Mouse (Mus musculus) left cerebral cortex, postnatal 4 days (tissue): ENCODE data around the gene Tm9sf1. TPM values are rescaled to one million over a fixed set of nuclear protein-coding genes. Genes with fewer than 3 reads are reported as not detected.
A peak's percentile ranks its signal among the peaks of the same experiment; 100 is the strongest.

ENCODE experiments used
- DNase-seq: peaks from one replicate; pipeline ENCODE4 v3.0.0-alpha.2; 2022
- intact Hi-C: fragments of 180-260 bp; cut with DNase I; formaldehyde crosslinking; loops from one replicate; pipeline ENCODE4 v1.15.1; 2025
- total RNA-seq, 2 experiments: library from RNA; stranded (reverse); gene quantifications; 2 replicates each; pipeline ENCODE4 v1.2.3; 2021

The Tm9sf1 gene
- total RNA-seq, 2 experiments from 2014 or later, result 35.3 to 41.1 TPM

- DNase-seq, result no peak
- intact Hi-C loops, result no loop called here
Measured at GRCm38 (mm10) chr14:55592226-55592625, 51.4 kb downstream of the Tm9sf1 start.

GRCm38 (mm10) chr14:55591331-55591891 is 52.2 kb downstream of the Tm9sf1 start, which contains the start of gene Rnf31:
Gene Rnf31 (plus strand): TSS chr14:55591708.
- DNase-seq, result peak; percentile 92
- intact Hi-C loops, result no loop called here

- DNase-seq, result peak; percentile 95
- intact Hi-C loops, result no loop called here
Measured at GRCm38 (mm10) chr14:55590748-55591330, 52.8 kb downstream of the Tm9sf1 start, which contains the start of gene Psme2. Gene Psme2 (minus strand): TSS chr14:55591113.

GRCm38 (mm10) chr14:55589771-55590448 is 53.7 kb downstream of the Tm9sf1 start:
- intact Hi-C loops, result no loop called here
- DNase-seq, result no peak

- intact Hi-C loops, result no loop called here
- DNase-seq, result no peak
Measured at GRCm38 (mm10) chr14:55589271-55589670, 54.3 kb downstream of the Tm9sf1 start.

- no peak for DNase-seq
- intact Hi-C loops, result no loop called here
Measured at GRCm38 (mm10) chr14:55586149-55586548, 57.5 kb downstream of the Tm9sf1 start.

Other genes with a start within 250 kb of the Tm9sf1 start
- 10 to 100 TPM; 13.6 to 14.9 TPM for gene Dhrs4, start 165.0 kb downstream of the Tm9sf1 start, total RNA-seq
- gene Carmil3, start 153.2 kb downstream of the Tm9sf1 start, total RNA-seq, result 100 to 1,000 TPM; 151 to 183 TPM
- 10 to 100 TPM; 53.1 to 61.7 TPM for gene Cpne6, start 133.4 kb downstream of the Tm9sf1 start, total RNA-seq
- gene Nrl, start 118.8 kb downstream of the Tm9sf1 start, total RNA-seq, result under 1 TPM; 0.20 to 0.42 TPM
- 10 to 100 TPM; 13.6 to 14.3 TPM for gene Pck2, start 103.5 kb downstream of the Tm9sf1 start, total RNA-seq
- gene Dcaf11, start 83.8 kb downstream of the Tm9sf1 start, total RNA-seq, result 10 to 100 TPM; 61.2 to 66.4 TPM
- not detected for gene A730061H03Rik, start 83.4 kb downstream of the Tm9sf1 start, total RNA-seq
- not detected for gene Fitm1, start 68.2 kb downstream of the Tm9sf1 start, total RNA-seq
- 100 to 1,000 TPM; 111 to 112 TPM for gene Psme1, start 65.7 kb downstream of the Tm9sf1 start, total RNA-seq
- 10 to 100 TPM; 27.8 to 36.4 TPM for gene Emc9, start 58.5 kb downstream of the Tm9sf1 start, total RNA-seq
- 100 to 1,000 TPM in 1 of 2 experiments, 10 to 100 TPM in 1; 98.8 to 106 TPM for gene Psme2, start 52.7 kb downstream of the Tm9sf1 start, total RNA-seq
- 10 to 100 TPM; 33.3 to 47.7 TPM for gene Rnf31, start 52.1 kb downstream of the Tm9sf1 start, total RNA-seq
- 10 to 100 TPM; 11.5 to 15.7 TPM for gene Irf9, start 40.2 kb downstream of the Tm9sf1 start, total RNA-seq
- gene Rec8, start 25.8 kb downstream of the Tm9sf1 start, total RNA-seq, result 1 to 10 TPM; 2.6 to 3.8 TPM
- 100 to 1,000 TPM; 161 to 176 TPM for gene Ipo4, start 7.8 kb downstream of the Tm9sf1 start, total RNA-seq
- 1 to 10 TPM; 4.0 to 4.1 TPM for gene Gm49378, start 5.9 kb downstream of the Tm9sf1 start, total RNA-seq
- gene Tssk4, start 6.4 kb upstream of the Tm9sf1 start, total RNA-seq, result 1 to 10 TPM; 1.2 to 2.4 TPM
- 10 to 100 TPM; 44.6 to 44.7 TPM for gene Mdp1, start 16.7 kb upstream of the Tm9sf1 start, total RNA-seq
- gene Gmpr2, start 28.1 kb upstream of the Tm9sf1 start, total RNA-seq, result 10 to 100 TPM; 33.8 to 35.4 TPM
- gene Nedd8, start 28.3 kb upstream of the Tm9sf1 start, total RNA-seq, result 100 to 1,000 TPM; 347 to 384 TPM
- 10 to 100 TPM; 11.8 to 15.6 TPM for gene Tinf2, start 38.0 kb upstream of the Tm9sf1 start, total RNA-seq
- gene Tgm1, start 70.1 kb upstream of the Tm9sf1 start, total RNA-seq, result under 1 TPM in 1 of 2 experiments, not detected in 1; 0.32 TPM
- 10 to 100 TPM; 55.2 to 55.8 TPM for gene Rabggta, start 78.5 kb upstream of the Tm9sf1 start, total RNA-seq
- gene Dhrs1, start 101.9 kb upstream of the Tm9sf1 start, total RNA-seq, result 10 to 100 TPM; 63.2 to 75.1 TPM
- 10 to 100 TPM; 19.5 to 20.1 TPM for gene Nop9, start 101.9 kb upstream of the Tm9sf1 start, total RNA-seq
- gene Cideb, start 114.7 kb upstream of the Tm9sf1 start, total RNA-seq, result under 1 TPM in 1 of 2 experiments, not detected in 1; 0.90 TPM
- gene Ltb4r2, start 117.6 kb upstream of the Tm9sf1 start, total RNA-seq, result 1 to 10 TPM in 1 of 2 experiments, under 1 TPM in 1; 0.79 to 1.0 TPM
- gene Ltb4r1, start 122.2 kb upstream of the Tm9sf1 start, total RNA-seq, result 1 to 10 TPM; 1.0 to 1.4 TPM
- 1 to 10 TPM; 4.6 to 5.2 TPM for gene Adcy4, start 140.3 kb upstream of the Tm9sf1 start, total RNA-seq
- gene Ripk3, start 145.1 kb upstream of the Tm9sf1 start, total RNA-seq, result 1 to 10 TPM; 1.4 to 1.8 TPM
- gene Nfatc4, start 179.3 kb upstream of the Tm9sf1 start, total RNA-seq, result 1 to 10 TPM; 8.2 TPM
- 10 to 100 TPM; 39.1 to 40.9 TPM for gene Nynrin, start 210.2 kb upstream of the Tm9sf1 start, total RNA-seq
- under 1 TPM; 0.44 to 0.74 TPM for gene Cbln3, start 240.6 kb upstream of the Tm9sf1 start, total RNA-seq
- gene Khnyn, start 241.1 kb upstream of the Tm9sf1 start, total RNA-seq, result 10 to 100 TPM; 12.5 to 13.4 TPM